8 mouse cellular contexts compared by ENCODE assay signal in genomic region chr16:17529981-17530586, GRCm38 (mm10). TPM values are rescaled to one million over a fixed set of nuclear protein-coding genes. Genes with fewer than 3 reads are reported as not detected.
A peak's percentile ranks its signal among the peaks of the same experiment; 100 is the strongest.
DNase-seq lines count a peak whose midpoint lies in the region; ATAC-seq lines count a peak whose summit lies in the region.

No protein-coding gene starts in this region.

- ATAC-seq in liver, embryonic 13.5 days (ENCODE audit: low read depth): no peak
- ATAC-seq in stomach, embryonic 16.5 days (ENCODE audit: insufficient read depth, low FRiP score): no peak

- 17% methylated on average over 17 of the region's 17 CpGs for WGBS in heart, embryonic 10.5 days
- WGBS in hindbrain, embryonic 10.5 days: 20% methylated on average over 17 of the region's 17 CpGs
- 12% methylated on average over 17 of the region's 17 CpGs for WGBS in liver, embryonic 13.5 days (ENCODE audit: insufficient replicate concordance)
- WGBS in stomach, embryonic 16.5 days: 12% methylated on average over 17 of the region's 17 CpGs

- peak overlapping the region; percentile 88 for H3K9ac ChIP-seq in liver, embryonic 13.5 days
- peak overlapping the region; percentile 85 for H3K9ac ChIP-seq in stomach, embryonic 16.5 days (ENCODE audit: low read length)

- peak overlapping the region; percentile 86 for H3K4me2 ChIP-seq in liver, embryonic 13.5 days
- H3K4me2 ChIP-seq in stomach, embryonic 16.5 days (ENCODE audit: low read depth, low read length): peak overlapping the region; percentile 89

- peak overlapping the region; percentile 94 for H3K27ac ChIP-seq in heart, embryonic 10.5 days
- H3K27ac ChIP-seq in hindbrain, embryonic 10.5 days: peak overlapping the region; percentile 92
- peak overlapping the region; percentile 94 for H3K27ac ChIP-seq in liver, embryonic 13.5 days
- peak overlapping the region; percentile 99 for H3K27ac ChIP-seq in stomach, embryonic 16.5 days (ENCODE audit: low read length)

- peak overlapping the region; percentile 83 for H3K4me3 ChIP-seq in heart, embryonic 10.5 days
- peak overlapping the region; percentile 78 for H3K4me3 ChIP-seq in hindbrain, embryonic 10.5 days
- H3K4me3 ChIP-seq in liver, embryonic 13.5 days (replicated peaks): peak overlapping the region; percentile 71
- H3K4me3 ChIP-seq in stomach, embryonic 16.5 days (replicated peaks; ENCODE audit: low read length): peak overlapping the region; percentile 78

- peaks cover 26% of the 10 kb centered on the region for H3K4me1 ChIP-seq in heart, embryonic 10.5 days
- H3K4me1 ChIP-seq in hindbrain, embryonic 10.5 days (replicated peaks): peaks cover 30% of the 10 kb centered on the region
- H3K4me1 ChIP-seq in liver, embryonic 13.5 days (replicated peaks): peaks cover 30% of the 10 kb centered on the region
- peaks cover 18% of the 10 kb centered on the region for H3K4me1 ChIP-seq in stomach, embryonic 16.5 days (ENCODE audit: control insufficient read depth, insufficient read depth, low read length)

- H3K36me3 ChIP-seq in heart, embryonic 10.5 days: peaks cover 40% of the 10 kb centered on the region
- peaks cover 40% of the 10 kb centered on the region for H3K36me3 ChIP-seq in hindbrain, embryonic 10.5 days
- peaks cover 42% of the 10 kb centered on the region for H3K36me3 ChIP-seq in liver, embryonic 13.5 days
- H3K36me3 ChIP-seq in stomach, embryonic 16.5 days (ENCODE audit: control insufficient read depth, insufficient read depth, low read length): peaks cover 6% of the 10 kb centered on the region; the same call in 1 of the 2 replicates

- H3K27me3 ChIP-seq in heart, embryonic 10.5 days (ENCODE audit: insufficient read depth, poor library complexity, severe bottlenecking): no peaks in the 10 kb centered on the region
- no peaks in the 10 kb centered on the region for H3K27me3 ChIP-seq in hindbrain, embryonic 10.5 days (ENCODE audit: insufficient read depth, poor library complexity, severe bottlenecking)
- no peaks in the 10 kb centered on the region for H3K27me3 ChIP-seq in liver, embryonic 13.5 days
- H3K27me3 ChIP-seq in stomach, embryonic 16.5 days (ENCODE audit: control insufficient read depth, insufficient read depth, low read length): no peaks in the 10 kb centered on the region

- H3K9me3 ChIP-seq in heart, embryonic 10.5 days: no peaks in the 10 kb centered on the region
- no peaks in the 10 kb centered on the region for H3K9me3 ChIP-seq in hindbrain, embryonic 10.5 days
- H3K9me3 ChIP-seq in liver, embryonic 13.5 days (replicated peaks): no peaks in the 10 kb centered on the region
- H3K9me3 ChIP-seq in stomach, embryonic 16.5 days (replicated peaks; ENCODE audit: control insufficient read depth, low read length): no peaks in the 10 kb centered on the region

- DNase-seq in heart, embryonic 10.5 days (ENCODE audit: low spot score): no peak
- no peak for DNase-seq in heart, adult 18-20 months
- DNase-seq in adipocyte (ENCODE audit: low spot score): peak; percentile 48
- DNase-seq in hindbrain, embryonic 10.5 days (ENCODE audit: low spot score): no peak
- peak; percentile 8 for DNase-seq in liver, embryonic 13.5 days
- DNase-seq in thymus, postnatal 36 days: no peak
- no peak for DNase-seq in embryo, embryonic 10 days (ENCODE audit: low spot score)

RNA-seq across cellular contexts. Expression of gene Thap7, which starts 0.9 kb away (rescaled TPM):
- polyA plus RNA-seq in heart, embryonic 10.5 days (2016; fragmentation: Nextera tagmentation; extraction: Ambion mirVana): 40.8 and 48.4 TPM in 2 replicates
- 10 to 100 TPM; 13.5 to 13.6 TPM for total RNA-seq in heart, adult 18-20 months (2021)
- 49.6 and 59.1 TPM in 2 replicates for polyA plus RNA-seq in hindbrain, embryonic 10.5 days (2016; fragmentation: Nextera tagmentation; extraction: Ambion mirVana)
- 30.1 and 32.0 TPM in 2 replicates for polyA plus RNA-seq in liver, embryonic 13.5 days (2015; fragmentation: Nextera tagmentation; extraction: Ambion mirVana)
- polyA plus RNA-seq in stomach, embryonic 16.5 days (2015; fragmentation: Nextera tagmentation; extraction: Ambion mirVana): 56.8 and 61.1 TPM in 2 replicates

RNA-seq across cellular contexts. Expression of gene Lztr1, which starts 21.6 kb away (rescaled TPM):
- 60.0 and 69.8 TPM in 2 replicates for polyA plus RNA-seq in heart, embryonic 10.5 days (2016; fragmentation: Nextera tagmentation; extraction: Ambion mirVana)
- total RNA-seq in heart, adult 18-20 months (2021): 10 to 100 TPM; 31.8 to 32.1 TPM
- 91.1 and 105 TPM in 2 replicates for polyA plus RNA-seq in hindbrain, embryonic 10.5 days (2016; fragmentation: Nextera tagmentation; extraction: Ambion mirVana)
- polyA plus RNA-seq in liver, embryonic 13.5 days (2015; fragmentation: Nextera tagmentation; extraction: Ambion mirVana): 22.6 and 24.0 TPM in 2 replicates
- 89.4 and 90.8 TPM in 2 replicates for polyA plus RNA-seq in stomach, embryonic 16.5 days (2015; fragmentation: Nextera tagmentation; extraction: Ambion mirVana)

RNA-seq across cellular contexts. Expression of gene Lrrc74b, which starts 31.0 kb away (rescaled TPM):
- polyA plus RNA-seq in heart, embryonic 10.5 days (2016; fragmentation: Nextera tagmentation; extraction: Ambion mirVana): 0.12 and 0.26 TPM in 2 replicates
- not detected for total RNA-seq in heart, adult 18-20 months (2021)
- polyA plus RNA-seq in hindbrain, embryonic 10.5 days (2016; fragmentation: Nextera tagmentation; extraction: Ambion mirVana): 0.55 and 1.1 TPM in 2 replicates
- polyA plus RNA-seq in liver, embryonic 13.5 days (2015; fragmentation: Nextera tagmentation; extraction: Ambion mirVana): not detected in 2 replicates
- 0.34 and 0.51 TPM in 2 replicates for polyA plus RNA-seq in stomach, embryonic 16.5 days (2015; fragmentation: Nextera tagmentation; extraction: Ambion mirVana)

RNA-seq across cellular contexts. Expression of gene P2rx6, which starts 31.6 kb away (rescaled TPM):
- 0.39 and 0.73 TPM in 2 replicates for polyA plus RNA-seq in heart, embryonic 10.5 days (2016; fragmentation: Nextera tagmentation; extraction: Ambion mirVana)
- total RNA-seq in heart, adult 18-20 months (2021): 1 to 10 TPM; 1.8 TPM
- 1.1 and 1.2 TPM in 2 replicates for polyA plus RNA-seq in hindbrain, embryonic 10.5 days (2016; fragmentation: Nextera tagmentation; extraction: Ambion mirVana)
- 0.09 TPM in 1 of 2 replicates, not detected in the other for polyA plus RNA-seq in liver, embryonic 13.5 days (2015; fragmentation: Nextera tagmentation; extraction: Ambion mirVana)
- 1.8 and 2.1 TPM in 2 replicates for polyA plus RNA-seq in stomach, embryonic 16.5 days (2015; fragmentation: Nextera tagmentation; extraction: Ambion mirVana)

RNA-seq across cellular contexts. Expression of gene Aifm3, which starts 40.7 kb away (rescaled TPM):
- polyA plus RNA-seq in heart, embryonic 10.5 days (2016; fragmentation: Nextera tagmentation; extraction: Ambion mirVana): 0.71 and 0.97 TPM in 2 replicates
- total RNA-seq in heart, adult 18-20 months (2021): under 1 TPM in 1 of 2 experiments, not detected in 1; 0.18 TPM
- polyA plus RNA-seq in hindbrain, embryonic 10.5 days (2016; fragmentation: Nextera tagmentation; extraction: Ambion mirVana): 2.2 and 3.7 TPM in 2 replicates
- polyA plus RNA-seq in liver, embryonic 13.5 days (2015; fragmentation: Nextera tagmentation; extraction: Ambion mirVana): 0.76 and 1.2 TPM in 2 replicates
- 2.1 and 3.1 TPM in 2 replicates for polyA plus RNA-seq in stomach, embryonic 16.5 days (2015; fragmentation: Nextera tagmentation; extraction: Ambion mirVana)

Comparison
In these comparisons a context has a peak if more than half of its experiments do, and no peak if none do; other contexts are left out.
1. DNase-seq: peak in adipocyte (single experiment) and liver, embryonic 13.5 days (single experiment); none in heart, embryonic 10.5 days (single experiment), heart, adult 18-20 months (0 of 2), hindbrain, embryonic 10.5 days (single experiment), thymus, postnatal 36 days (0 of 2) and embryo, embryonic 10 days (single experiment).
2. Peak in every context shown above with its lines, with median percentiles within 50 percentile points of each other: H3K27ac ChIP-seq and H3K4me3 ChIP-seq.